Mouse (Mus musculus): ENCODE measurements around the gene Ltbp3. TPM values are rescaled to one million over a fixed set of nuclear protein-coding genes. Genes with fewer than 3 reads are reported as not detected.

Ltbp3 gene
- polyA plus RNA-seq, 1 experiment = 59.4 TPM

DNA sequence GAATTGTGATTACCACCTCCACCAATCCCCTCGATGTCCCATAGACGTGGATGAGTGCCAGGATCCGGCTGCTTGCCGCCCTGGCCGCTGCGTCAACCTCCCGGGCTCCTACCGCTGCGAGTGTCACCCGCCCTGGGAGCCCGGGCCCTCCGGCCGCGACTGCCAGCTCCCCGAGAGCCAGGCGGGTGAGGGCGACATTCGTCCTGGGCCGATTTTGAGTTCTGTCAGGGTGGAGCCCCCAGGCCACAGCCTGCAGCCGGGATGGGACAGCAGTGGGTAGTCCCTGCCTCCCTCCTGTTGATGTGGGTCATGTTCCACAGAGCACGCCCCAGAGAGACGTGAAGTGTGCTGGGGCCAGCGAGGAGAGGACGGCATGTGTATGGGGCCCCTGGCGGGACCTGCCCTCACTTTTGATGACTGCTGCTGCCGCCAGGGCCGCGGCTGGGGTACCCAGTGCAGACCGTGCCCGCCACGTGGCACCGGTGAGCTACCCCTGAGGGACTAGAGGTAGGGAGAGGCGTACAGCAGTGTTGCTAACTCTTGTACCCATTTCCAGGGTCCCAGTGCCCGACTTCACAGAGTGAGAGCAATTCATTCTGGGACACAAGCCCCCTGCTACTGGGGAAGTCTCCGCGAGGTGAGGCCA, 16.4 kb downstream of the Ltbp3 start:
- Histone ChIP-seq H3K27ac (replicated peaks; ENCODE audit: low read depth, low read length) (no peak overlapping the region), H3K4me3 (ENCODE audit: insufficient read depth, low read depth, low read length) (no peak overlapping the region), H3K4me1 (ENCODE audit: control insufficient read depth, insufficient read depth, insufficient read length, low read length) (no peaks in the 10 kb centered on the region; the same call in 1 of the 2 replicates)

DNA sequence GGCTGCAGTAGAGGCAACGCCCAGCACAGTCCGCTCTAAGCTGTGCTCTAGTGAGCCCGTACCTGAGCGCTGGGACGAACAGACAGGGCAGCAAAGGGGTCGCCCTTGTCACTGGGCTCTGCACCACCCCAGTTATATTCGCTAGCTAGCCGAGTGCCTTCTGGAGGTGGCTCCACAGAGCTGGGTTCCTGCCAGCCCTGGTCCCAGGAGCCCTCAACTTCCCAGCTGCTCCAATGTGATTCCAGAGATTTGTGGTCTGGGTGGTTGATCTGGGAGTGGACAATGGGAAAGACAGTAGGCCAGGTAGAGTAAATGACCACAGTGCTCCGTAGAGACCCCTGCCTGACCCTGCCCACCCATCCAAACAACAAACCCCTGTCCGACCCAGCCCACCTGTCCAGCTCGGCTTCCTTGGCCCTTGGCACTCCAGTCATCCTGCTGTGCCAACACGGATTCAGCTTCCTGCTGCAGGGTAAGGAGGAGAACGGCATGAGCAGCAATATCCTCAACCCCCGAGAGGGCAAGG, 18.2 kb downstream of the Ltbp3 start:
- H3K4me3 ChIP-seq (ENCODE audit: insufficient read depth, low read depth, low read length) = no peak overlapping the region
- no peak overlapping the region for H3K27ac ChIP-seq (replicated peaks; ENCODE audit: low read depth, low read length)
- H3K4me1 ChIP-seq (ENCODE audit: control insufficient read depth, insufficient read depth, insufficient read length, low read length) = no peaks in the 10 kb centered on the region; the same call in 1 of the 2 replicates

DNA sequence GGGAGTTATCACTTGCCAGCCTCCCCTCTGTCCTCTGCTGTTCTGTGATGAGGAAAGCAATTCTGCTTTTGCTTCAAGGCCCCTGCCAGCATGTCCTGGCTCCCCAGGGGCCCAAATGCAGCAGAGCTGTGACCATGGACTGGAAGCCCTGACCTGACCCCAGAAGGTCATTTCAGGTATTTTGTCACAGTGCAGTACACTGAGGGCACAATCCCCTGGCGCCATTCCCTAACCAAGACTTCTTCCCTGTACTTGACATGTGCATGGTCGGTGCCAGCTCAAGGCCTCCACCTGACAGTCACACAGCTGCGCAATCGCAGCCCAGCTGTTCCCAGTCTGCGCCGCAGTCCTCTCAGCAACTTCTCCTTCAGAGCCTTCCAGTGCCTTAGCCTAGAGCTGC, 22.5 kb downstream of the Ltbp3 start:
- Histone ChIP-seq H3K4me3 (ENCODE audit: insufficient read depth, low read depth, low read length) (no peak overlapping the region), H3K27ac (replicated peaks; ENCODE audit: low read depth, low read length) (no peak overlapping the region), H3K4me1 (ENCODE audit: control insufficient read depth, insufficient read depth, insufficient read length, low read length) (no peaks in the 10 kb centered on the region; the same call in 1 of the 2 replicates)

DNA sequence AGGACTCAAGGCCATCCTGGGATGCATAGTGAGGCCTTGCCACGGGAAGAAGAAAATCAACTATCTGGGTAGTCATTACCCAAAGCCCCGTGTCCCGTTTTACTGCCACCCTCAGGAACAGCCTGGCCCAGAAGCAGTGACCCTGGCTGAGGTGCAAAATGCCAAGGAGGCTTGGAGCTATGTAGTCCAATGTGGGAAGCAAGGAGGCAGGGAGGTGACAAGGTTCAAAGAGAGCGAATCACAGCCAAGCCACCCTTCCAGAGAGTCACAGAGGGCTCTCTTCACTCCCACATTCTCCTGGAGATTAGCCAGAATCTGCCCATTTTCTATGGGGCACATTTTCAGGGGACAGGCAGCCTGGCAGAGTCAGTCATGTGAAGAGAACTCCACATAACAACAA, 26.6 kb downstream of the Ltbp3 start:
- Histone ChIP-seq H3K4me3 (ENCODE audit: insufficient read depth, low read depth, low read length) (no peak overlapping the region), H3K4me1 (ENCODE audit: control insufficient read depth, insufficient read depth, insufficient read length, low read length) (peaks cover 7% of the 10 kb centered on the region), H3K27ac (replicated peaks; ENCODE audit: low read depth, low read length) (no peak overlapping the region)

DNA sequence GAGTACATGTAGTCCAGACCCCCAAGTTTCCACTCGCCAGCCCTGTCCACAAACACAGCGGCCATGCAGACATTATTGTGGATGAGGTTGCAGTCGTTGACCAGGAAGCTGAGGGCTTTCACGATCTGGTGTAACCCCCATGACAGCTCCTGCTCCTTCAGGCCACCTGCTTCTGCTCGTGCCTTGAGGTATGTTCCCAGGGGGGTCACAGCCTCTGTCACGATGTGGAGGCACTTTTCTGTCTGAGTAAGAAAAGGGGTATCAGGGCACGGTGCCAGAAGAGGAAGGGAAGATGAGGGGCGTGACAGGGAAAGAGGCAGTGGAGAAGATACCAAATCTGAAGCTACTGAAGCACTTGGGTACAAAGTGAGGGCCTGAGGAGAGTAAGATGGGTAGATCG, 29.6 kb downstream of the Ltbp3 start:
- Histone ChIP-seq H3K27ac (replicated peaks; ENCODE audit: low read depth, low read length) (no peak overlapping the region), H3K4me3 (ENCODE audit: insufficient read depth, low read depth, low read length) (peak overlapping the region; percentile 83), H3K4me1 (ENCODE audit: control insufficient read depth, insufficient read depth, insufficient read length, low read length) (peaks cover 7% of the 10 kb centered on the region)

DNA sequence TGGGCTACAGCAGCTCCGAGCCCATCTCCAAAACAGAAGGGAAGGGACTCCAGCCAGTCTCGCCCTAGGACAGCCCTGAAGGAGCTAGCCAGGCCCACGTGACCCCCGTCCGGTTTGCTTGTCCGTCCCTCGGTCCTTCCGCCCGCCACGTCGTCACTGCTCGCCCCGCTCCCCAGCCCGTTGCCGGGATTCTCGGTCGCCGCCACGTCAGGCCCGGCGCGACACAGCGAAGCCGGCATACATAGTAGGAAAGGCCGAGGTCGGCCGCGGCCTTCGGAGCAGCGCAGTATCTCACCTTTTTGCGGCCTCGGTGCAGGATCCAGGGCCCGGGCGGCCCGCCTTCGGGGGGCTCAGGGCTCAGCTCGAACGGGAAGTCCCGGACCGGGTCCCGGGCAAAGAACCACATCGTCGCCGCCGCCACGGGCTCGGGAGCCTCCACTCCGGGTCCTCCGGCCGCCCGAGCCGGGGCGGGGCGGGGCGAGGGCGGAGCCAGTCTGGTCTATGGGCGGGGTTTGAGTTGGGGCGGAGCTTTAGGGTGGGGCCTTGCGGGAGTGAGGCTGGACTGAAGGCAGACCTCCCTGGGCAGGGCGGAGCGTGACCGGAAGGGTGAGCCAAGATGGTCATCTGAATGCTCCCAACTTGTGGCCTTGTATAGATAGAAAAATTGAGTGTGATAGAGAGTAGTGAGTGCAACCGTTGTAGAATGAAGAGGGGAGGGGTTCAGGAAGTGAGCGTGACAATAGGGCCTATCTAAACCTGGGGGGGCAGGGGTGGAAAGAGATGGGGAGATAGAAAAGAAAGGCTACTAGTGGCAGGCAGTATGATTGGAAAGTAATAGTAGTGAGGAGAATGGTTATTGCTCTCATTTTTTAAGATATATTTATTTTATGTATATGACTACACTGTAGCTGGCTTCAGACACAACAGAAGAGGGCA, 30.5 kb downstream of the Ltbp3 start, which contains the start of gene Scyl1:
TSS of gene Scyl1 (minus strand) at position 495 of the 936 bp plus-strand sequence.
- Histone ChIP-seq H3K27ac (replicated peaks; ENCODE audit: low read depth, low read length) (peak within 1 kb of the TSS; percentile 81), H3K4me3 (ENCODE audit: insufficient read depth, low read depth, low read length) (peak within 1 kb of the TSS; percentile 83), H3K4me1 (ENCODE audit: control insufficient read depth, insufficient read depth, insufficient read length, low read length) (peaks cover 7% of the 10 kb centered on the region)

DNA sequence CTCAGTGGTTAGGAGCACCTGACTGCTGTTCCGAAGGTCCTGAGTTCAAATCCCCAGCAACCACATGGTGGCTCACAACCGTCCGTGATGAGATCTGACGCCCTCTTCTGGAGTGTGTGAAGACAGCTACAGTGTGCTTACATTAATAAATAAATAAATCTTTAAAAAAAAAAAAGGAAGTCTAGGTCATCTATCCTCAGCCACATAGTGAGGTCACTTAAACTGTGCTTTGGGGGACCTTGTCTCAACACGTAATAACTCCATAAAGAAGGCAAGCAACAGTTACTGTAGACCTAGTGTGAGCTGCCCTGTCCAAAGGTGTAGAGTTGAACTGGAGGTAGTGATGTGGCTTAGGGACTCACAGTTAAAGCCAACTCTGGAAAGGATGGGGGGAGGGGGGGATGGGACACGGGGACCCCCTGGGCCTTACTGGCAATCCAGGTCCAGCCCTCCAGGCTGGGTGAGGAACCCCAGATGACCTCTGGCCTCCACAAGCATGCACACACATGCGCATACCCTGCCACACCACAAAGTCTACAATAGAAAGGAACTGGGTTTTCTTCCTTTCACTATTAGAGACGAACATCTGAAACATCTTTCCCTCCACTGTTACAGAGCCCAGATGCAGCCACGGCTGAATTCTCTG, 36.8 kb downstream of the Ltbp3 start:
- no peak overlapping the region for H3K4me3 ChIP-seq (ENCODE audit: insufficient read depth, low read depth, low read length)
- no peaks in the 10 kb centered on the region for H3K4me1 ChIP-seq (ENCODE audit: control insufficient read depth, insufficient read depth, insufficient read length, low read length)
- no peak overlapping the region for H3K27ac ChIP-seq (replicated peaks; ENCODE audit: low read depth, low read length)

DNA sequence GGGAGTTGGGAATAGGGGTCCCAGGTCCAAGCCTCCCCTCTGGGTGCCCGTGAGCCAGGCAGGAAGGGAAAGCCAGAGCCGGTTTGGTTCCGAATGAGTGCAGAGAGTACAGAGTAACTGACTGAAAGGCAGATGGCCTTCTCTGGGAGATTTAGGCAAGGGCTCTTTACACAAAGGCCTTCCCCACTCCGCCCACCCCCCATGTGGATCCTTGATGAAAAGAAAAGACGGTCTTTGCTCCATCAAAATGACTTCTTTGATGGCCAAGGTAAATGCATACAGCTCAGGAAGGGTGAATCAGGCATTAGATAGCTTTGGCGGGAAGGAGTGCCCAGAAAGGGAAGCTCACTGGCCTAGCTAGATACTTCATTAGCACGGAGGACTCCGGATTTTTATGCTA, 37.6 kb downstream of the Ltbp3 start:
- H3K4me3 ChIP-seq (ENCODE audit: insufficient read depth, low read depth, low read length) = no peak overlapping the region
- no peaks in the 10 kb centered on the region for H3K4me1 ChIP-seq (ENCODE audit: control insufficient read depth, insufficient read depth, insufficient read length, low read length)

DNA sequence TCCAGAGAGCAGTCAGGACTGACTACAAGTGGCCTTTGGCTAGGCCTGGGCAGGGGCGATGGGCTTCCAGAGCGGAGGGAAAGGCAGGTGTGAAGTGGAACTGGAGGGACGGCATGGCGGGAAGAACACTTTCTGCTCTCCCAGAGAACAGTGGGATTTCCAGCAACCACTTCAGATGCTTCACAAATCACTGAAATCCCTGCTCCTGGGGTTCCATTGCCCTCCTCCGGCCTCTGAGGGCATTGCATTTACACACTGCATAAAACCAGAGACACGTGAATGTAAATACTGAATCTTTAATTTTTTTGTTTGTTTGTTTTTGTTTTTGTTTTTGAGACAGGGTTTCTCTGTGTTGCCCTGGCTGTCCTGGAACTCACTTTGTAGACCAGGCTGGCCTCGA, 39.5 kb downstream of the Ltbp3 start:
- Histone ChIP-seq H3K4me1 (ENCODE audit: control insufficient read depth, insufficient read depth, insufficient read length, low read length) (no peaks in the 10 kb centered on the region), H3K4me3 (ENCODE audit: insufficient read depth, low read depth, low read length) (no peak overlapping the region)

More for the DNA sequence above, 37.6 kb downstream of the Ltbp3 start:
- H3K27ac ChIP-seq (replicated peaks; ENCODE audit: low read depth, low read length) = no peak overlapping the region

DNA sequence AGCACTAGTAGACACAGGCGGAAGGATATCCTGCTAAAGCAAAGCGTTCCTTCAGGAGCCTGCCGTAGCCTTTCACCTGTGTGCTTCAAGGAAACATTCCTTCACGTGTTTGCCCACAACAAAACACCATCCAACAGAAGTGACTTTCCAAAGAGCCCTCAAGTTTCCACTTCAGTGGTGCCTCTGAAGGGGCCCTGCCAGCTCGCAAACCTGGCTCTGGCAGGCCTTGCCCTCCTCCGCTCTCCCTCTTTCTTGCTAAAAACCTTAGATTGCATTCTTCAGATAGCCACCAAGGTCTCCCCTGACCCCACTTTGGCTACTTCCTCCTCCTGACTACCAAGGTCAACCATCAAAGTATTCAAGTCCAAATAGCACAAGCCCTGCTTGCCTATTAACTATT, 40.8 kb downstream of the Ltbp3 start:
- Histone ChIP-seq H3K4me1 (ENCODE audit: control insufficient read depth, insufficient read depth, insufficient read length, low read length) (no peaks in the 10 kb centered on the region), H3K4me3 (ENCODE audit: insufficient read depth, low read depth, low read length) (no peak overlapping the region), H3K27ac (replicated peaks; ENCODE audit: low read depth, low read length) (no peak overlapping the region)

More for the DNA sequence above, 39.5 kb downstream of the Ltbp3 start:
- no peak overlapping the region for H3K27ac ChIP-seq (replicated peaks; ENCODE audit: low read depth, low read length)

DNA sequence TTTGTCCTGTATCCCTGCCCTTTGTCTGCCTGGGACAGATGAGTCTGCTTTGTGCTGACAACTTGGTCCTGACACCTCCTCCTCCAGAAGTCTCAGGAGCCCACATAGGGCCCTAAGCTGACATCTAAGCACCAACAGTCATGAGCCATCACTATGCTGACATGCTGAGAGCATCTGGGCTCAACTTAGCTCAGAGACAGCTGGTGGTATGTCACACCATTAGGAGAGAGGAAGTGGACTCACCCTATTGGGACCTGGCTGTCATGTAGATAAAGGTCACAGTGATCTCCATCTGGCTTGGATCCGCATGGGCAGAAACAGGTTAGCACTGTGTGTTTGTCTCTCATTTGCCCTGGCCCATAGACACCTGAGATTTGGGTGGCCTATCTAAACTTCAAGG, 41.4 kb downstream of the Ltbp3 start:
- Histone ChIP-seq H3K4me3 (ENCODE audit: insufficient read depth, low read depth, low read length) (no peak overlapping the region), H3K4me1 (ENCODE audit: control insufficient read depth, insufficient read depth, insufficient read length, low read length) (no peaks in the 10 kb centered on the region), H3K27ac (replicated peaks; ENCODE audit: low read depth, low read length) (no peak overlapping the region)

DNA sequence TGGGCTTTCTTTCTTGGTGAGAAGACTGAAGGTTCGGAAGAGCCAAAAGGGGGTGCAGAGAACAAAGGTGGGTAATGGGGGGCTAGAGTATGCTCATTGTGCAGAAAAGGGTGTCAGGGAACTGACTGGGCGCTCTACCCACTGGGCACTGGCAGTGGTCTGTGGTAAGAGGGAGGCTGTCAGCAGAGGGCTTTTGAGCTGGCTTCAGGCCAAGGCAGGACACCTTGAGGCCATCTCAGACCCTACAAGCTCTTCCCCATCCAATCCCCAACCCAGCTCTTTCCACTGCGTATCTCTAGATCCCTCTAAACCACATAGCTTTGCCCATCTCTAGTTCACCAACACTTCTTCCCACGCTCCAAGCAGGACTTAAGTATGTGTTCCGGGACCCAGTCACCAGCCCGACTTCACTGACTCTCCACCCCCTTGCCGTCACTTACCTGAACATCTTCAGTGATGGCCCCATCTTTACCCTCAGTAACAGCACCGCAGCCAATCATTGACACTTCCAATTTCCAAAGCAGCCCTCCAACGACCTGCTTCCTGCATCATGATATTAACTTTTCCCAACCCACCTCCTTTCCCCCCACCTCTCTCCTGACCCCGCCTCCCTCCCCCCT, 44.4 kb downstream of the Ltbp3 start:
- no peak overlapping the region for H3K27ac ChIP-seq (replicated peaks; ENCODE audit: low read depth, low read length)

DNA sequence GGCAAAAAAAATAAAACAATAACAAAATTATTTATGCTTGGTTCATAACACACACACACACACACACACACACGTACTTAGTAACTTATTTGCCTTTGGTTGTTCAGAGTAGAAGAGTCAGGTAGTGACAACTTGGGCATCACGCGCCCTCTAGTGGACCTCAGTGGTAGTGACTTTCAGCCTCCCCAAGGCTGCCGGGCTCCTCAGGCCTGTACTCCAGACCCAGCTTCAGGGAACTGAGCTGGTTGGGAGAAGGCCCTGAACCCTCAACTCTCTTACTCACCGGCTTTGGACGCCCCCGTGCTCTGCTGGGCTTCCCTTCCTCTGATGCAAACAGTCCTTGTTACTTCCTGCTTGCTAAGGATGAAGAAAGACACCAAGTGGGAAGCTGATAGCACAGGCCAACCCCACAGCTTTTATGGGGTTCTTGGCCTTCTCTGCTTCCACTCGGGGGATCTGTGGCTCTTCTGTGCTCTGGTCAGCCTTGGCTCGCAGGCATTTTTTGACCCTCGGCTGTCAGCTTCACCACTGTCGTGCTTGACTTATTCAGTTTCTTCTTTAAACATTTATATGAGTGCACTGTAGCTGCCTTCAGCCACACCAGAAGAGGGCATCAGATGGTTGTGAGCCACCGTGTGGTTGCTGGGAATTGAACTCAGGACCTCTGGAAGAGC, 45.9 kb downstream of the Ltbp3 start:
- no peaks in the 10 kb centered on the region for H3K4me1 ChIP-seq (ENCODE audit: control insufficient read depth, insufficient read depth, insufficient read length, low read length)
- H3K27ac ChIP-seq (replicated peaks; ENCODE audit: low read depth, low read length) = no peak overlapping the region
- H3K4me3 ChIP-seq (ENCODE audit: insufficient read depth, low read depth, low read length) = no peak overlapping the region

More for the DNA sequence above, 44.4 kb downstream of the Ltbp3 start:
- Histone ChIP-seq H3K4me3 (ENCODE audit: insufficient read depth, low read depth, low read length) (no peak overlapping the region), H3K4me1 (ENCODE audit: control insufficient read depth, insufficient read depth, insufficient read length, low read length) (no peaks in the 10 kb centered on the region)

DNA sequence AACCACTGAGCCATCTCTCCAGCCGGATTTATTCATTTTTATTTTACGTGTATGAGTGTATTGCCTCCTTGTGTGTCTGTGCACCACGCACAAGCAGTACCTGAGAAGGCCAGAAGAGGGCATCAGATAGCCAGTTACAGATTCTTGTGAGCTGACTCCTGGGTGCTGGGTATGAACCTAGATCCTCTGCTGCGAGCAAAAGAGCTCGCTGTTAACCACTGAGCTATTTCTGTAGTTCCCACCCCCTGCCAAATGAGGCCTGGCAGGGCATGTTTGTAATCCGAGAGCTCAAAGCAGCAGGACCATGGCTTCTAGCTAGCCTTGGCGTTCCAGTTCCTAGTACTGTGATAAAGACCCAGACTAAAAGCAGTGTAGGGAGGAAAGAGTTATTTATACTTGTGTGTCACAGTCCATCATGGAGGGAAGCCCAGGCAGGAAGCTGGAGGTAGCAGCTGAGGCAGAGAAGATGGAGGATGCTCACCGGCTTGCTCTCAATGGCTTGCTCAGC, 46.5 kb downstream of the Ltbp3 start:
- no peaks in the 10 kb centered on the region for H3K4me1 ChIP-seq (ENCODE audit: control insufficient read depth, insufficient read depth, insufficient read length, low read length)
- H3K4me3 ChIP-seq (ENCODE audit: insufficient read depth, low read depth, low read length) = no peak overlapping the region
- H3K27ac ChIP-seq (replicated peaks; ENCODE audit: low read depth, low read length) = no peak overlapping the region
